Mouse (Mus musculus): ENCODE measurements at regions not wholly inside any gene's neighbourhood (a gene's known extent, or its start where the extent isn't known, plus 50 kb on each side); places are given as distances from the start of the nearest gene placed in this dataset.

DNA sequence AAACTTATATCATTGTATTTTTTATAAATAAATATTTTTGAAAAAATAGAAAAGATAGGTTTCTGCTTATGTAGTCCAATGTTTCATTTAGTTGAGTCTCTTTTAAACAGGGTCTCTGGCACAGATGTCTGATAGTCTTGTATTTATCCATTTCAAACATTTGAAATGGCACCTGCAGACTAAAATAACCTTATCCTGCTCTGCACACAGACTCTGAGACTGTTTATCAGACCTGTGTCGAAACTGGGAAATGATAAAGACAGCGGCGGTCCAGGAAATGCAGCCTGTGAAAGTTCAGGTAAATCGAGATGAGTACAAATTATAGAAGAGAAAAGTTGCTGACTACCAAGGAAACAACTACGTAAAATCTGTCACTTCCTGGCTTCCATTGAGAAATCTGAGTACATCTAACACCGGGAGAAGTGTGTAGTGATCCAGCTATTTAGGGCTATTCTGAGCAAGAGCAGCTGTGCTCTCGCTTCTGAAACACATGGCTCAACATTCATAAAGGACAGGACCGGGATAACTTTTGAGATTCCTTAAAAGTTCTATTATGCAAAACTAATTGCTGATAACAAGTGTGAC, 426.5 kb upstream of the Tbl1xr1 start (continued):
- no peak for TF ChIP-seq UBTF (IDR thresholded peaks at IDR 0.05; ENCODE audit: borderline replicate concordance, insufficient read depth, low read depth, low read length)

DNA sequence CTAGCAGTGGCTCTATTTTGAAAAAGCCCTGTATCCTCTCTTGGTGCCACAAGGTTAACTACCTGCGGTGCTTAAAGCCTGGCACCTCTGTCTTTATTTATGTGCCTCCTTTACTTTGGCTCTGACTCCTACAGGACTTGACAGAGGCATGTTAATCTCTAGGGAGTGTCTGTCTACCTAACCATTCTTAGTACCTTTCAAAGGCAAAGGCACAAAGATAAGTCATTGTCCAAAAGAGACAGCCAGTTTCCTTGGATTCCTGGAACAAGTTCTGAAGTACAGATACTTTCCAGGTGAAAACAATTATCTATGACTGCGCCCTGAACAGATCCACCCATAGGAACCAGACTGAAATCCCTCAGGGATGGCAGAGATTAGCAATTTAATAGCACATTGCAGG, 421.2 kb upstream of the Tbl1xr1 start:
- Histone ChIP-seq H3K27ac (ENCODE audit: control insufficient read depth, low read depth, low read length) (no peak overlapping the region), H3K27me3 (ENCODE audit: control insufficient read depth in 1 of 2, insufficient read depth in 2 of 2, low read length in 2 of 2) (no peaks in the 10 kb centered on the region), H3K36me3 (ENCODE audit: control insufficient read depth in 1 of 2, insufficient read depth in 2 of 2, low read length in 2 of 2) (peaks cover 0 to under 1% of the 10 kb centered on the region in 2 experiments; a peak in 1 of 4 replicates), H3K79me2 (ENCODE audit: control insufficient read depth, insufficient read depth, low read length, poor library complexity) (no peaks in the 10 kb centered on the region), H3K9me3 (replicated peaks; ENCODE audit: insufficient read depth, low read length) (no peaks in the 10 kb centered on the region), H3K9ac (ENCODE audit: control insufficient read depth, low read depth, low read length, poor library complexity, severe bottlenecking) (no peak overlapping the region), H3K4me1 (ENCODE audit: control insufficient read depth in 1 of 2, insufficient read depth in 2 of 2, low read length in 2 of 2) (no peaks in the 10 kb centered on the region), H3K4me3 (ENCODE audit: control insufficient read depth in 1 of 2, insufficient read depth in 1 of 2, low read depth in 2 of 2, low read length in 2 of 2) (no peak overlapping the region)
- TF ChIP-seq ELF1 (IDR thresholded peaks at IDR 0.05; ENCODE audit: low read depth, low read length) (no peak), MAX (IDR thresholded peaks at IDR 0.05; ENCODE audit: low read length) (no peak), CHD2 (IDR thresholded peaks at IDR 0.05; ENCODE audit: low read length) (no peak)
- no peak for DNase-seq (ENCODE audit: low read depth, low spot score)

DNA sequence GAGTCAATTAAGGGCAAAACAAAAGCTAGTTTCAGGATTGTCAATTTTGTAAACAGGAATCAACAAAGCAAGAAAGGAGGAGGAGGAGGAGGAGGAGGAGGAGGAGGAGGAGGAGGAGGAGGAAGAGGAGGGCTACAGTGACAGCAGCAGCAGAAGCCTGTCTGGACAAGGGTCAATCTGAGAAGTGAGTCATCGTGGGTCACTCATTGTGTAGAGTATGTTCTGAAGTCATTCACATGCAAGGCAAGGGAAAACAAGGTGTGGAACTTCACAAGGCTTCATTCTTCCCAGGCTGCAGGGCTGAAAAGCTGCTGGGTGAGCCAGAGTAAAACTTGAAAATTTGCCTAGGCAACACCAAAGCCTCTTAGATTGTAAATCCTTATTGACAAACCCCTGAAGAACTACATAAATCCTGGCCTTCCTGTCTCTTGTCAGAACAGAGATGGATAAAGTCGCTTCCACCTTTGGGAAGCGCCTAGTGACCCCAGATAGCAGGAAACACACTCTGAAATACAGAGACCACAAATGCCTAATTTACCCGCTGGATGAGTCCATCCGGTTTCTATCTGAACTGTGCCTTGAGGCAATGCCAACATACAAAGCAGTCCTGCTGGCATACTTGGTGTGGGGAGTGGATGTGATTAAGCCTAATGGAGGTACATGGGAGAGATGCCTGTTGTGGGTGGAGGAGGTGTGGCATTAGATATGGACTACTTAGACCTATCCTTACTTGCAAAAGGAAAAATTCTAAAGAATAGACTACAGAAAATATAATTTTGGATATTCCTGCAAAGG, 408.9 kb upstream of the Tbl1xr1 start:
- TF ChIP-seq USF2 (IDR thresholded peaks at IDR 0.05; ENCODE audit: borderline replicate concordance in 1 of 2, insufficient read depth in 1 of 2, low read depth in 1 of 2, low read length in 2 of 2) (no peak), KAT2A (conservative IDR thresholded peaks at IDR 0.05; ENCODE audit: low read depth, low read length) (no peak)
- Histone ChIP-seq H3K4me1 (ENCODE audit: control insufficient read depth in 1 of 2, insufficient read depth in 2 of 2, low read length in 2 of 2) (no peaks in the 10 kb centered on the region), H3K36me3 (ENCODE audit: control insufficient read depth in 1 of 2, insufficient read depth in 2 of 2, low read length in 2 of 2) (no peaks in the 10 kb centered on the region), H3K9ac (ENCODE audit: control insufficient read depth, low read depth, low read length, poor library complexity, severe bottlenecking) (no peak overlapping the region), H3K27ac (ENCODE audit: control insufficient read depth, low read depth, low read length) (no peak overlapping the region), H3K9me3 (replicated peaks; ENCODE audit: insufficient read depth, low read length) (no peaks in the 10 kb centered on the region), H3K4me3 (ENCODE audit: control insufficient read depth in 1 of 2, insufficient read depth in 1 of 2, low read depth in 2 of 2, low read length in 2 of 2) (no peak overlapping the region), H3K27me3 (ENCODE audit: control insufficient read depth in 1 of 2, insufficient read depth in 2 of 2, low read length in 2 of 2) (no peaks in the 10 kb centered on the region), H3K79me2 (ENCODE audit: control insufficient read depth, insufficient read depth, low read length, poor library complexity) (no peaks in the 10 kb centered on the region)
- DNase-seq (ENCODE audit: low read depth, low spot score) = no peak

DNA sequence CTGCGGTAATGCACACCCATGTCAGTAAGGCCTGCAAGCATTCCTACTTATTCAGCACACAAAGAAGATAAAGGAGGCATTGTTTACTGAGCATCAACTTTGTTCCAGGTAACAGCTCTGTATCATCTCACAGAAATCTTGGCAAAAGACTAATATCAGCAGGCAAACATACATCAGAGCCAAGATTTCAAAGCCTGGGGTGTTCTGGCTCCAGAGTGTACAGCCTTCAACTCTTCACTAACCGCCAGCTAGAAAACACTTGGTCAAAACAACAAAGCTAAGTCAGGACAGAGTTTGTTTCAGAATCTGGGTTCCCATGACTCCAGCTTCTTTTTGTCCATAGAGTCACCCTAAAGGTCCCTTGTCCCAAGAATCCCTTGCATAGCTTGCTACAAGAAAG, 404.6 kb upstream of the Tbl1xr1 start:
- Histone ChIP-seq H3K79me2 (ENCODE audit: control insufficient read depth, insufficient read depth, low read length, poor library complexity) (no peaks in the 10 kb centered on the region), H3K36me3 (ENCODE audit: control insufficient read depth in 1 of 2, insufficient read depth in 2 of 2, low read length in 2 of 2) (no peaks in the 10 kb centered on the region), H3K27me3 (ENCODE audit: control insufficient read depth in 1 of 2, insufficient read depth in 2 of 2, low read length in 2 of 2) (no peaks in the 10 kb centered on the region), H3K4me3 (ENCODE audit: control insufficient read depth in 1 of 2, insufficient read depth in 1 of 2, low read depth in 2 of 2, low read length in 2 of 2) (no peak overlapping the region), H3K4me1 (ENCODE audit: control insufficient read depth in 1 of 2, insufficient read depth in 2 of 2, low read length in 2 of 2) (no peaks in the 10 kb centered on the region), H3K27ac (ENCODE audit: control insufficient read depth, low read depth, low read length) (no peak overlapping the region), H3K9me3 (replicated peaks; ENCODE audit: insufficient read depth, low read length) (no peaks in the 10 kb centered on the region), H3K9ac (ENCODE audit: control insufficient read depth, low read depth, low read length, poor library complexity, severe bottlenecking) (no peak overlapping the region)
- TF ChIP-seq EP300 (IDR thresholded peaks at IDR 0.05; ENCODE audit: low read depth in 1 of 2, low read length in 2 of 2) = no peak
- DNase-seq (ENCODE audit: low read depth, low spot score) = no peak

Measured in MEL (cell line).